Comparison of ENCODE assay signal across 7 mouse cellular contexts in genomic region chr11:54522529-54523430, GRCm38 (mm10). TPM values are rescaled to one million over a fixed set of nuclear protein-coding genes. Genes with fewer than 3 reads are reported as not detected.
DNase-seq lines count a peak whose midpoint lies in the region; ATAC-seq lines count a peak whose summit lies in the region.

Gene Rapgef6, plus strand, starts transcription at chr11:54522847.

- H3K9ac ChIP-seq in embryonic facial prominence, embryonic 12.5 days: peak within 1 kb of the TSS; percentile 90
- H3K9ac ChIP-seq in limb, embryonic 11.5 days (ENCODE audit: low read length): peak within 1 kb of the TSS; percentile 89
- H3K9ac ChIP-seq in midbrain, embryonic 14.5 days (replicated peaks; ENCODE audit: low read length): peak within 1 kb of the TSS; percentile 71

- peaks cover 14% of the 10 kb centered on the region for H3K4me1 ChIP-seq in embryonic facial prominence, embryonic 12.5 days
- H3K4me1 ChIP-seq in limb, embryonic 11.5 days (ENCODE audit: control insufficient read depth, insufficient read depth, low read length): no peaks in the 10 kb centered on the region
- H3K4me1 ChIP-seq in midbrain, embryonic 14.5 days (ENCODE audit: control insufficient read depth, insufficient read depth, low read length): peaks cover 16% of the 10 kb centered on the region

- peak; percentile 98 for DNase-seq in adrenal gland, postnatal 25 days
- DNase-seq in heart, adult 11 months: peak; percentile 100
- peak; percentile 99 for DNase-seq in kidney, adult 18-20 months
- peak; percentile 100 for DNase-seq in limb, embryonic 11.5 days (ENCODE audit: low spot score)
- peak; percentile 100 for DNase-seq in midbrain, embryonic 14.5 days
- peak; percentile 99 for DNase-seq in spleen, adult 18-20 months

- peak within 1 kb of the TSS; percentile 66 for H3K4me2 ChIP-seq in embryonic facial prominence, embryonic 12.5 days (replicated peaks)
- H3K4me2 ChIP-seq in limb, embryonic 11.5 days (ENCODE audit: low read depth, severe bottlenecking): peak within 1 kb of the TSS; percentile 75
- H3K4me2 ChIP-seq in midbrain, embryonic 14.5 days (ENCODE audit: low read length): peak within 1 kb of the TSS; percentile 87

- H3K36me3 ChIP-seq in embryonic facial prominence, embryonic 12.5 days: no peaks in the 10 kb centered on the region
- no peaks in the 10 kb centered on the region for H3K36me3 ChIP-seq in limb, embryonic 11.5 days (ENCODE audit: control insufficient read depth, insufficient read depth, low read length)
- H3K36me3 ChIP-seq in midbrain, embryonic 14.5 days (ENCODE audit: control insufficient read depth, insufficient read depth, low read length): no peaks in the 10 kb centered on the region

- no peaks in the 10 kb centered on the region for H3K9me3 ChIP-seq in embryonic facial prominence, embryonic 12.5 days
- H3K9me3 ChIP-seq in limb, embryonic 11.5 days (ENCODE audit: control insufficient read depth, low read length): no peaks in the 10 kb centered on the region
- no peaks in the 10 kb centered on the region for H3K9me3 ChIP-seq in midbrain, embryonic 14.5 days (ENCODE audit: control insufficient read depth, low read length)

- peak; percentile 93 for ATAC-seq in embryonic facial prominence, embryonic 12.5 days (ENCODE audit: insufficient number of reproducible peaks, insufficient read depth, low FRiP score, low TSS enrichment)
- ATAC-seq in limb, embryonic 11.5 days (ENCODE audit: insufficient number of reproducible peaks, low FRiP score, low TSS enrichment, low read depth): peak; percentile 94
- peak; percentile 97 for ATAC-seq in midbrain, embryonic 14.5 days (ENCODE audit: low FRiP score, low TSS enrichment)

- peak within 1 kb of the TSS; percentile 94 for H3K27ac ChIP-seq in embryonic facial prominence, embryonic 12.5 days
- H3K27ac ChIP-seq in limb, embryonic 11.5 days (replicated peaks; ENCODE audit: low read depth, low read length): peak within 1 kb of the TSS; percentile 79
- peak within 1 kb of the TSS; percentile 90 for H3K27ac ChIP-seq in midbrain, embryonic 14.5 days (replicated peaks; ENCODE audit: low read depth, low read length)

- peak within 1 kb of the TSS; percentile 87 for H3K4me3 ChIP-seq in embryonic facial prominence, embryonic 12.5 days
- peak within 1 kb of the TSS; percentile 80 for H3K4me3 ChIP-seq in limb, embryonic 11.5 days (ENCODE audit: low read depth, low read length)
- peak within 1 kb of the TSS; percentile 79 for H3K4me3 ChIP-seq in midbrain, embryonic 14.5 days (replicated peaks; ENCODE audit: low read depth, low read length)

- no peaks in the 10 kb centered on the region for H3K27me3 ChIP-seq in embryonic facial prominence, embryonic 12.5 days
- H3K27me3 ChIP-seq in limb, embryonic 11.5 days (ENCODE audit: control insufficient read depth, insufficient read depth, low read length): no peaks in the 10 kb centered on the region
- no peaks in the 10 kb centered on the region for H3K27me3 ChIP-seq in midbrain, embryonic 14.5 days (ENCODE audit: control insufficient read depth, insufficient read depth, low read length)

- under 1% methylated on average over 73 of the region's 73 CpGs for WGBS in embryonic facial prominence, embryonic 12.5 days
- under 1% methylated on average over 72 of the region's 73 CpGs for WGBS in limb, embryonic 11.5 days
- under 1% methylated on average over 73 of the region's 73 CpGs for WGBS in midbrain, embryonic 14.5 days

RNA-seq across cellular contexts. Expression of gene Rapgef6, which starts in this region (rescaled TPM):
- total RNA-seq in adrenal gland, postnatal 25 days (2021): 22.7 and 28.8 TPM in 2 replicates
- polyA plus RNA-seq in embryonic facial prominence, embryonic 12.5 days (2016; fragmentation: Nextera tagmentation; extraction: Ambion mirVana): 35.0 and 41.2 TPM in 2 replicates
- 26.9 and 29.1 TPM in 2 replicates for polyA plus RNA-seq in limb, embryonic 11.5 days (2014; fragmentation: Nextera tagmentation; extraction: Ambion mirVana)
- polyA plus RNA-seq in midbrain, embryonic 14.5 days (2014; fragmentation: Nextera tagmentation; extraction: Ambion mirVana): 33.6 and 38.5 TPM in 2 replicates

Comparison
In these comparisons a context has a peak if more than half of its experiments do, and no peak if none do; other contexts are left out.
1. Peak in every context shown above with its lines: DNase-seq, ATAC-seq, H3K4me3 ChIP-seq and H3K27ac ChIP-seq.